Mouse (Mus musculus): Measurements from ENCODE around the gene Rbms3. TPM values are rescaled to one million over a fixed set of nuclear protein-coding genes. Genes with fewer than 3 reads are reported as not detected.

Gene Rbms3
- total RNA-seq, 1 experiment = 2.2 TPM

GRCm38 (mm10) chr9:117222741-117223140, 407.0 kb downstream of the Rbms3 start:
- in situ Hi-C loops (cut with MboI; ENCODE audit: low sequenced_read_pairs in 2 of 2, unreplicated experiment in 2 of 2) = no loop called here
- no peaks in the 10 kb centered on the region for H3K36me3 ChIP-seq (ENCODE audit: control insufficient read depth, insufficient read depth, low read length, poor library complexity, severe bottlenecking)

GRCm38 (mm10) chr9:117221481-117221880, 408.2 kb downstream of the Rbms3 start:
- Histone ChIP-seq H3K4me3 (ENCODE audit: insufficient read depth in 1 of 2, low read depth in 1 of 2, low read length in 2 of 2, poor library complexity in 1 of 2, severe bottlenecking in 1 of 2) (no peak overlapping the region), H3K9ac (ENCODE audit: insufficient read depth, low read depth, low read length, poor library complexity, severe bottlenecking) (no peak overlapping the region), H3K27ac (ENCODE audit: insufficient read depth, low read depth, low read length, poor library complexity, severe bottlenecking) (no peak overlapping the region), H3K9me3 (ENCODE audit: control insufficient read depth, insufficient read depth, low read depth, low read length) (no peaks in the 10 kb centered on the region), H3K36me3 (ENCODE audit: control insufficient read depth, insufficient read depth, low read length, poor library complexity, severe bottlenecking) (no peaks in the 10 kb centered on the region), H3K4me1 (ENCODE audit: control insufficient read depth in 2 of 2, insufficient read depth in 2 of 2, low read length in 2 of 2, poor library complexity in 1 of 2) (no peaks in the 10 kb centered on the region)
- TF ChIP-seq MAFK (IDR thresholded peaks at IDR 0.05; ENCODE audit: insufficient read depth, low read depth, low read length) (no peak), CHD2 (IDR thresholded peaks at IDR 0.05; ENCODE audit: low read depth, low read length) (no peak), ZNF384 (IDR thresholded peaks at IDR 0.05; ENCODE audit: low read depth, low read length) (no peak), ZC3H11A (IDR thresholded peaks at IDR 0.05; ENCODE audit: borderline replicate concordance, low read depth, low read length) (no peak), HCFC1 (IDR thresholded peaks at IDR 0.05; ENCODE audit: borderline replicate concordance, insufficient read depth, low read length) (no peak)
- no peak for DNase-seq (ENCODE audit: low read depth, low spot score)
- in situ Hi-C loops (cut with MboI; ENCODE audit: low sequenced_read_pairs in 2 of 2, unreplicated experiment in 2 of 2) = no loop called here

More at GRCm38 (mm10) chr9:117222741-117223140, 407.0 kb downstream of the Rbms3 start:
- Histone ChIP-seq H3K9ac (ENCODE audit: insufficient read depth, low read depth, low read length, poor library complexity, severe bottlenecking) (no peak overlapping the region), H3K9me3 (ENCODE audit: control insufficient read depth, insufficient read depth, low read depth, low read length) (no peaks in the 10 kb centered on the region), H3K4me3 (ENCODE audit: insufficient read depth in 1 of 2, low read depth in 1 of 2, low read length in 2 of 2, poor library complexity in 1 of 2, severe bottlenecking in 1 of 2) (no peak overlapping the region), H3K27ac (ENCODE audit: insufficient read depth, low read depth, low read length, poor library complexity, severe bottlenecking) (no peak overlapping the region), H3K4me1 (ENCODE audit: control insufficient read depth in 2 of 2, insufficient read depth in 2 of 2, low read length in 2 of 2, poor library complexity in 1 of 2) (no peaks in the 10 kb centered on the region)
- no peak for TF ChIP-seq MAFK (IDR thresholded peaks at IDR 0.05; ENCODE audit: insufficient read depth, low read depth, low read length)
- no peak for TF ChIP-seq CHD2 (IDR thresholded peaks at IDR 0.05; ENCODE audit: low read depth, low read length)
- TF ChIP-seq ZC3H11A (IDR thresholded peaks at IDR 0.05; ENCODE audit: borderline replicate concordance, low read depth, low read length) = no peak
- no peak for TF ChIP-seq HCFC1 (IDR thresholded peaks at IDR 0.05; ENCODE audit: borderline replicate concordance, insufficient read depth, low read length)
- no peak for TF ChIP-seq ZNF384 (IDR thresholded peaks at IDR 0.05; ENCODE audit: low read depth, low read length)
- no peak for DNase-seq (ENCODE audit: low read depth, low spot score)

GRCm38 (mm10) chr9:117216026-117216755, 413.5 kb downstream of the Rbms3 start:
- H3K4me3 ChIP-seq (ENCODE audit: insufficient read depth in 1 of 2, low read depth in 1 of 2, low read length in 2 of 2, poor library complexity in 1 of 2, severe bottlenecking in 1 of 2) = no peak overlapping the region
- no peak overlapping the region for H3K9ac ChIP-seq (ENCODE audit: insufficient read depth, low read depth, low read length, poor library complexity, severe bottlenecking)
- TF ChIP-seq CHD2 (IDR thresholded peaks at IDR 0.05; ENCODE audit: low read depth, low read length) (no peak), ZNF384 (IDR thresholded peaks at IDR 0.05; ENCODE audit: low read depth, low read length) (no peak), MAFK (IDR thresholded peaks at IDR 0.05; ENCODE audit: insufficient read depth, low read depth, low read length) (no peak), ZC3H11A (IDR thresholded peaks at IDR 0.05; ENCODE audit: borderline replicate concordance, low read depth, low read length) (no peak), HCFC1 (IDR thresholded peaks at IDR 0.05; ENCODE audit: borderline replicate concordance, insufficient read depth, low read length) (no peak)
- H3K4me1 ChIP-seq (ENCODE audit: control insufficient read depth in 2 of 2, insufficient read depth in 2 of 2, low read length in 2 of 2, poor library complexity in 1 of 2) = no peaks in the 10 kb centered on the region
- no peak overlapping the region for H3K27ac ChIP-seq (ENCODE audit: insufficient read depth, low read depth, low read length, poor library complexity, severe bottlenecking)
- DNase-seq (ENCODE audit: low read depth, low spot score) = no peak
- H3K36me3 ChIP-seq (ENCODE audit: control insufficient read depth, insufficient read depth, low read length, poor library complexity, severe bottlenecking) = no peaks in the 10 kb centered on the region
- no peaks in the 10 kb centered on the region for H3K9me3 ChIP-seq (ENCODE audit: control insufficient read depth, insufficient read depth, low read depth, low read length)
- in situ Hi-C loops (cut with MboI; ENCODE audit: low sequenced_read_pairs in 2 of 2, unreplicated experiment in 2 of 2) = no loop called here

DNA sequence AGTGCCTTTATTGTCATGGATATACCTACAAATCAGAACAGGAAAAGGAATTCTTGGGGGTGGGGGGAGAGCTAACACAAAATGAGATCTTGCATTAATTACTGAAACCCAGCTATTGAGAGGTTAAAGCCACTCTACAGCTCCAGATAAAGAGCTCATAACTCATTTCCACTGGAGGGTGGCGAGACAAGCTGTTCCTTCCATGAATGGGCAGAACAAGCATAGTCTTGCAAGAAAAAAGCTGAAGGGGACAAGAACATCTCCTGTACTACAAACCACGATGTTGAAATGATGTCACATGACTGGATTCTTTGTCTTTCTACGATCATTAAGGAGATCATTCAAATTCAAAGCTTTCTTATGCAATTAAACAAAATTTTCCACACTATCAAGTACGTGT, 417.7 kb downstream of the Rbms3 start:
- Histone ChIP-seq H3K4me3 (ENCODE audit: insufficient read depth in 1 of 2, low read depth in 1 of 2, low read length in 2 of 2, poor library complexity in 1 of 2, severe bottlenecking in 1 of 2) (no peak overlapping the region), H3K36me3 (ENCODE audit: control insufficient read depth, insufficient read depth, low read length, poor library complexity, severe bottlenecking) (no peaks in the 10 kb centered on the region), H3K27ac (ENCODE audit: insufficient read depth, low read depth, low read length, poor library complexity, severe bottlenecking) (no peak overlapping the region), H3K4me1 (ENCODE audit: control insufficient read depth in 2 of 2, insufficient read depth in 2 of 2, low read length in 2 of 2, poor library complexity in 1 of 2) (no peaks in the 10 kb centered on the region), H3K9me3 (ENCODE audit: control insufficient read depth, insufficient read depth, low read depth, low read length) (no peaks in the 10 kb centered on the region), H3K9ac (ENCODE audit: insufficient read depth, low read depth, low read length, poor library complexity, severe bottlenecking) (no peak overlapping the region)
- TF ChIP-seq HCFC1 (IDR thresholded peaks at IDR 0.05; ENCODE audit: borderline replicate concordance, insufficient read depth, low read length) (no peak), CHD2 (IDR thresholded peaks at IDR 0.05; ENCODE audit: low read depth, low read length) (no peak), ZNF384 (IDR thresholded peaks at IDR 0.05; ENCODE audit: low read depth, low read length) (no peak), ZC3H11A (IDR thresholded peaks at IDR 0.05; ENCODE audit: borderline replicate concordance, low read depth, low read length) (no peak), MAFK (IDR thresholded peaks at IDR 0.05; ENCODE audit: insufficient read depth, low read depth, low read length) (no peak)
- in situ Hi-C loops (cut with MboI; ENCODE audit: low sequenced_read_pairs in 2 of 2, unreplicated experiment in 2 of 2) = no loop called here
- no peak for DNase-seq (ENCODE audit: low read depth, low spot score)

All from ES-E14 (cell line).